Comparison of ENCODE assay signal across 25 mouse cellular contexts in the genomic region with DNA sequence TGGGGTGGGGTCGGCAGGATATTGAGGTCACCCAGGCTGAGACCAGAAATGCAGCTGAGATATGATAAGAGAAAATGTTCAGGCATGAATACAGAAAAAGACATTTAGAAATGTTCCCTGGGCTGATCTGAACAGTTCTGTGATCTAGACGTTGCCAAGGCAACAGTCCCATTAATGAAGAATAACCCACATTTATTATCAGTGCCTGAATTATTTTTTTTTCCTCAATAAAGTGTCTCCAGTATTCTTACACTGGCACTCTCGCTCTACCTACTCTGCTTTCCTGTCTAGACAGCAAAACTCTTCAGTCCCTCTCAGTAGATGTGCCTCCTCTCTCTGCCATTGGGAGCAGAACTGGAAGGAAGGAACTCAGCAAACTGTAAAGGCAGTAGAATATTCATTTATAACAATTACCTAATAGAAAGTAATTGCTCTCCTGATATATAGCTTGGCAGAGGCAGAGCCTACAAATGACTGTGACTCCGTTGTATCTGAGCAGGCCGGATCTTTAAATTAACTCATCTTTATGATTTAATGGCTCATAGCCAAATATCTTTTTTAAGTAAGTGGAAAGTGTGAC. TPM values are rescaled to one million over a fixed set of nuclear protein-coding genes. Genes with fewer than 3 reads are reported as not detected.
DNase-seq lines count a peak whose midpoint lies in the region; ATAC-seq lines count a peak whose summit lies in the region.
"Had no signal": no experiment of that assay in that cellular context is flagged by ENCODE, and none has a peak within 500 bp of the region (broad histone marks: within the 10 kb centered on the region; RNA-seq: fewer than 3 reads in every experiment).

No protein-coding gene starts in this region.

- peak overlapping the region; percentile 5 for H3K27ac ChIP-seq in hindbrain, embryonic 14.5 days
- no peak overlapping the region for H3K27ac ChIP-seq in hindbrain, embryonic 10.5 days
- peak overlapping the region; percentile 46; the same call in 1 of the 2 replicates for H3K27ac ChIP-seq in forebrain, embryonic 14.5 days (ENCODE audit: low read depth, low read length)
- peak overlapping the region; percentile 71 for H3K27ac ChIP-seq in midbrain, embryonic 15.5 days
- H3K27ac ChIP-seq: embryonic facial prominence, embryonic 13.5 days; limb, embryonic 10.5 days; liver, embryonic 15.5 days; lung, embryonic 15.5 days had no signal

- no peak overlapping the region for H3K4me3 ChIP-seq in hindbrain, embryonic 14.5 days (replicated peaks; ENCODE audit: low read length)
- H3K4me3 ChIP-seq in hindbrain, embryonic 10.5 days = no peak overlapping the region
- no peak overlapping the region for H3K4me3 ChIP-seq in forebrain, embryonic 14.5 days (ENCODE audit: low read depth, low read length)
- no peak overlapping the region for H3K4me3 ChIP-seq in midbrain, embryonic 15.5 days
- H3K4me3 ChIP-seq: embryonic facial prominence, embryonic 13.5 days; erythroblast, embryonic 14.5 days; limb, embryonic 10.5 days; liver, embryonic 15.5 days; lung, embryonic 15.5 days had no signal

- H3K27me3 ChIP-seq in hindbrain, embryonic 14.5 days (ENCODE audit: control insufficient read depth, insufficient read depth, low read length) = no peaks in the 10 kb centered on the region
- H3K27me3 ChIP-seq in hindbrain, embryonic 10.5 days (ENCODE audit: insufficient read depth, poor library complexity, severe bottlenecking) = no peaks in the 10 kb centered on the region
- H3K27me3 ChIP-seq in forebrain, embryonic 14.5 days (replicated peaks; ENCODE audit: control insufficient read depth, insufficient read depth, low read length) = no peaks in the 10 kb centered on the region
- no peaks in the 10 kb centered on the region; the same call in 1 of the 2 replicates for H3K27me3 ChIP-seq in midbrain, embryonic 15.5 days (replicated peaks)
- H3K27me3 ChIP-seq: CH12.LX; embryonic facial prominence, embryonic 13.5 days; liver, embryonic 15.5 days; lung, embryonic 15.5 days; Patski had no signal

- no peaks in the 10 kb centered on the region for H3K9me3 ChIP-seq in hindbrain, embryonic 14.5 days (ENCODE audit: control insufficient read depth, low read length)
- no peaks in the 10 kb centered on the region for H3K9me3 ChIP-seq in hindbrain, embryonic 10.5 days
- no peaks in the 10 kb centered on the region for H3K9me3 ChIP-seq in forebrain, embryonic 14.5 days (replicated peaks; ENCODE audit: control insufficient read depth, low read length)
- H3K9me3 ChIP-seq in midbrain, embryonic 15.5 days = no peaks in the 10 kb centered on the region
- H3K9me3 ChIP-seq: embryonic facial prominence, embryonic 13.5 days; G1E; limb, embryonic 10.5 days; liver, embryonic 15.5 days; lung, embryonic 15.5 days had no signal

- no peak for ATAC-seq in hindbrain, embryonic 14.5 days (ENCODE audit: low FRiP score)
- ATAC-seq in forebrain, embryonic 14.5 days = peak; percentile 45
- ATAC-seq in midbrain, embryonic 15.5 days (replicated peaks) = peak; percentile 50; the same call in 1 of the 2 replicates
- ATAC-seq: intestine, postnatal 0 days; Patski had no signal

- no peaks in the 10 kb centered on the region for H3K36me3 ChIP-seq in hindbrain, embryonic 14.5 days (replicated peaks; ENCODE audit: control insufficient read depth, insufficient read depth)
- H3K36me3 ChIP-seq in hindbrain, embryonic 10.5 days = no peaks in the 10 kb centered on the region
- no peaks in the 10 kb centered on the region for H3K36me3 ChIP-seq in forebrain, embryonic 14.5 days (ENCODE audit: control insufficient read depth, insufficient read depth, low read length)
- no peaks in the 10 kb centered on the region for H3K36me3 ChIP-seq in midbrain, embryonic 15.5 days (replicated peaks)
- H3K36me3 ChIP-seq: embryonic facial prominence, embryonic 13.5 days; G1E; limb, embryonic 10.5 days; liver, embryonic 15.5 days; lung, embryonic 15.5 days had no signal

- H3K9ac ChIP-seq in hindbrain, embryonic 14.5 days = no peak overlapping the region
- no peak overlapping the region for H3K9ac ChIP-seq in forebrain, embryonic 14.5 days (ENCODE audit: low read length)
- no peak overlapping the region for H3K9ac ChIP-seq in midbrain, embryonic 15.5 days
- H3K9ac ChIP-seq: embryonic facial prominence, embryonic 13.5 days; liver, embryonic 15.5 days; lung, embryonic 15.5 days had no signal

- WGBS in hindbrain, embryonic 14.5 days = 64% methylated on average over 5 of the region's 5 CpGs
- 92% methylated on average over 5 of the region's 5 CpGs for WGBS in hindbrain, embryonic 10.5 days
- WGBS in forebrain, embryonic 14.5 days = 63% methylated on average over 5 of the region's 5 CpGs
- 63% methylated on average over 5 of the region's 5 CpGs for WGBS in midbrain, embryonic 15.5 days

- peaks cover 27% of the 10 kb centered on the region for H3K4me1 ChIP-seq in hindbrain, embryonic 14.5 days (replicated peaks; ENCODE audit: control insufficient read depth, insufficient read depth, low read length)
- peaks cover 38% of the 10 kb centered on the region for H3K4me1 ChIP-seq in hindbrain, embryonic 10.5 days (replicated peaks)
- peaks cover 38% of the 10 kb centered on the region for H3K4me1 ChIP-seq in forebrain, embryonic 14.5 days (ENCODE audit: control insufficient read depth, insufficient read depth, low read length)
- H3K4me1 ChIP-seq in midbrain, embryonic 15.5 days = peaks cover 28% of the 10 kb centered on the region
- H3K4me1 ChIP-seq: embryonic facial prominence, embryonic 13.5 days; liver, embryonic 15.5 days; lung, embryonic 15.5 days had no signal

- DNase-seq in hindbrain, embryonic 14.5 days (ENCODE audit: low spot score) = no peak
- DNase-seq in hindbrain, embryonic 10.5 days (ENCODE audit: low spot score) = no peak
- peak; percentile 46 for DNase-seq in brain, adult 2 months (ENCODE audit: low read depth, low spot score)
- DNase-seq in forebrain, embryonic 14.5 days (ENCODE audit: low spot score) = no peak
- no peak for DNase-seq in adrenal gland, postnatal 25 days
- DNase-seq in lung, postnatal 25 days (ENCODE audit: low spot score) = no peak
- DNase-seq: adrenal gland, adult 2 months; B cell, adult 2 months; cerebellum, adult 8-10 months; cerebellum, postnatal 36 days; embryo, embryonic 11 days; liver; lung, postnatal 4 days had no signal

- no peak overlapping the region for H3K4me2 ChIP-seq in hindbrain, embryonic 14.5 days (replicated peaks)
- peak overlapping the region; percentile 9; the same call in 1 of the 2 replicates for H3K4me2 ChIP-seq in forebrain, embryonic 14.5 days (ENCODE audit: low read length)
- H3K4me2 ChIP-seq in midbrain, embryonic 15.5 days = no peak overlapping the region
- H3K4me2 ChIP-seq: embryonic facial prominence, embryonic 13.5 days; heart, embryonic 11.5 days; liver, embryonic 15.5 days; lung, embryonic 15.5 days had no signal

RNA-seq across cellular contexts. Expression of a gene that starts 47.0 kb away (rescaled TPM):
- 7.3 and 8.8 TPM in 2 replicates for polyA plus RNA-seq in hindbrain, embryonic 14.5 days (2014; fragmentation: Nextera tagmentation; extraction: Ambion mirVana)
- polyA plus RNA-seq in hindbrain, embryonic 10.5 days (2016; fragmentation: Nextera tagmentation; extraction: Ambion mirVana) = 5.1 and 5.9 TPM in 2 replicates
- 15.1 and 15.2 TPM in 2 replicates for polyA plus RNA-seq in forebrain, embryonic 14.5 days (2014; fragmentation: Nextera tagmentation; extraction: Ambion mirVana)
- 9.8 and 12.4 TPM in 2 replicates for polyA plus RNA-seq in midbrain, embryonic 15.5 days (2015; fragmentation: Nextera tagmentation; extraction: Ambion mirVana)
- total RNA-seq in adrenal gland, postnatal 25 days (2021) = 4.6 and 6.2 TPM in 2 replicates
- total RNA-seq: granulocyte monocyte progenitor cell, adult 5-6 weeks had no signal
- polyA plus RNA-seq: erythroblast, embryonic 14.5 days; G1E; Patski had no signal
